Mouse (Mus musculus): ENCODE data around the gene Slit3.

DNA sequence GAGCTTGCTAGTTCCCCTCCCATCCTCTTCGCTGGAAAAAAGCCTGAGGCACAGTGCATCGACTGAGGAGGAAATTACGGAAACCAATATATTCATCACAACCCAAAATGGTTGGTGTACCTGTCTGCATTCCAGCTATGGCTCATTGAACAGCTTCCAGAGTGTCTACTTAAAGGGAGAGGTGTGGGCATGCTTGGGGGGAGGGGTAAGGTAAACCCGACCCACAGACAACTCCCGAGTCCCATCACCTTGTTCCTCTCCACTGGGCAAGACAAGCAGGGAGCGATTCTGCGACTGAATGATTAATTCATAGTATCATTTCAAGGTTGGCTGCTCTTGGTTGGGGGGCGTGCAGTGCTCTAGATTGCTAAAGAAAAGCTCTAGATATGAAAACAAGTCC, 310.1 kb downstream of the Slit3 start:
- TF ChIP-seq CTCF (IDR thresholded peaks at IDR 0.05; ENCODE audit: low read depth, low read length) (no peak), GATA1 (IDR thresholded peaks at IDR 0.05; ENCODE audit: borderline replicate concordance, low read length) (no peak), TAL1 (conservative IDR thresholded peaks at IDR 0.05; ENCODE audit: low read depth, low read length) (no peak), GATA2 (IDR thresholded peaks at IDR 0.05; ENCODE audit: borderline replicate concordance, low read depth, low read length) (no peak)

Data from G1E (cell line).